In genomic region chr2:3769260-3769659, GRCm38 (mm10) we compare ENCODE assay signal across 7 mouse cellular contexts.
DNase-seq lines count a peak whose midpoint lies in the region; ATAC-seq and TF ChIP-seq lines count a peak whose summit lies in the region.

No protein-coding gene starts in this region.

- peak; percentile 50; the same call in 1 of the 2 replicates for TF ChIP-seq CTCF in G1E (IDR thresholded peaks at IDR 0.05; ENCODE audit: low read depth, low read length)
- peak; percentile 96 for TF ChIP-seq CTCF in bone marrow macrophage, adult 2 months (IDR thresholded peaks at IDR 0.05; ENCODE audit: low read depth, low read length)

- H3K4me2 ChIP-seq in hindbrain, embryonic 12.5 days (replicated peaks), result no peak overlapping the region

- no peak overlapping the region for H3K4me3 ChIP-seq in G1E (ENCODE audit: low read depth, low read length)
- H3K4me3 ChIP-seq in bone marrow macrophage, adult 2 months (ENCODE audit: insufficient read depth, low read length), result no peak overlapping the region
- H3K4me3 ChIP-seq in hindbrain, embryonic 12.5 days, result no peak overlapping the region

- H3K36me3 ChIP-seq in G1E (replicated peaks), result peaks cover 37% of the 10 kb centered on the region
- no peaks in the 10 kb centered on the region for H3K36me3 ChIP-seq in hindbrain, embryonic 12.5 days

- 32% methylated on average over 6 of the region's 6 CpGs for WGBS in hindbrain, embryonic 12.5 days

- no peak overlapping the region for H3K27ac ChIP-seq in bone marrow macrophage, adult 2 months (ENCODE audit: insufficient read depth, low read depth, low read length)
- no peak overlapping the region for H3K27ac ChIP-seq in hindbrain, embryonic 12.5 days

- no peak overlapping the region for H3K9ac ChIP-seq in hindbrain, embryonic 12.5 days

- no peaks in the 10 kb centered on the region for H3K4me1 ChIP-seq in G1E (ENCODE audit: insufficient read depth, low read depth, low read length)
- H3K4me1 ChIP-seq in bone marrow macrophage, adult 2 months (ENCODE audit: control insufficient read depth, insufficient read depth, low read length), result no peaks in the 10 kb centered on the region
- H3K4me1 ChIP-seq in hindbrain, embryonic 12.5 days, result no peaks in the 10 kb centered on the region

- no peaks in the 10 kb centered on the region for H3K9me3 ChIP-seq in G1E (replicated peaks)
- H3K9me3 ChIP-seq in hindbrain, embryonic 12.5 days (replicated peaks), result no peaks in the 10 kb centered on the region

- no peak; the same call in 1 of the 2 replicates for ATAC-seq in G1E (ENCODE audit: extremely low read depth, insufficient number of reproducible peaks, low FRiP score, poor library complexity, severe bottlenecking)
- ATAC-seq in erythroblast, adult 5-6 weeks (replicated peaks; ENCODE audit: low FRiP score, poor library complexity, severe bottlenecking), result 0 out of 2 replicates have a peak, but pooled peaks have one; percentile 53
- 0 out of 2 replicates have a peak, but pooled peaks have one; percentile 60 for ATAC-seq in hindbrain, embryonic 12.5 days (ENCODE audit: low FRiP score)

- no peak for TF ChIP-seq POLR2A in bone marrow macrophage, adult 2 months (IDR thresholded peaks at IDR 0.05; ENCODE audit: borderline replicate concordance, low read depth, low read length)

- DNase-seq in G1E (ENCODE audit: low spot score), result peak; percentile 35
- DNase-seq in layer of hippocampus, adult 9-10 months (ENCODE audit: low spot score), result peak; percentile 54
- peak; percentile 55 to 79 for DNase-seq in lung, postnatal 4 days
- DNase-seq in right cerebral cortex, postnatal 14 days, result peak; percentile 66

- H3K27me3 ChIP-seq in G1E (ENCODE audit: insufficient read depth, low read length), result no peaks in the 10 kb centered on the region
- no peaks in the 10 kb centered on the region for H3K27me3 ChIP-seq in hindbrain, embryonic 12.5 days
